Mouse (Mus musculus): ENCODE data around the gene Tctex1d2. TPM values are rescaled to one million over a fixed set of nuclear protein-coding genes. Genes with fewer than 3 reads are reported as not detected.

The Tctex1d2 gene
- polyA plus RNA-seq, 1 experiment, result 12.0 TPM

DNA sequence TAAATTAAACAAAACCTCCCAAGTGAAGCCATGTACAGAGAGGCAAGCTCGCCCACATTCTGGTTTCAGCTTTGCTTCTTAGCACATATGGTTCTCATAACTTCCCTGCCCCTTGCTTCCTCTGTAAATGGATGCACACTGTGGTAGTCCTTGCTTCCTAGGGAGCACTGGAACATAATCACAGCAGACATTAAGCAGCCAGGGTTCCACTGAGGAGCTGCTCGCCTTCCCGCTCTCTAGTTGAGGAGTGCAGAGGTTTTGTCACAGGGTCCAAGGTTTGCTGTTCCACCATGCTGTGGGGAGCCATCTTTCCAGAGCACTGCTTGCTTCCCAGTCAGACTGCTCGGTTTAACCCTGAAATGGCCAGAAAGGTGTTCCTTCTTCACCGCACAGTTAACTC lies 35.1 kb downstream of the Tctex1d2 start:
- Histone ChIP-seq H3K36me3 (ENCODE audit: control insufficient read depth, insufficient read depth, low read length) (no peaks in the 10 kb centered on the region; the same call in 1 of the 2 replicates), H3K27me3 (replicated peaks; ENCODE audit: control insufficient read depth, insufficient read depth, low read length) (no peaks in the 10 kb centered on the region), H3K27ac (ENCODE audit: insufficient read depth, low read depth, low read length) (no peak overlapping the region), H3K4me3 (ENCODE audit: insufficient read depth, low read depth, low read length) (no peak overlapping the region), H3K4me1 (ENCODE audit: control insufficient read depth, insufficient read depth, low read length) (peaks cover 15% of the 10 kb centered on the region; the same call in 1 of the 2 replicates)
- TF ChIP-seq POLR2A (IDR thresholded peaks at IDR 0.05; ENCODE audit: low read depth, low read length) (no peak), CTCF (conservative IDR thresholded peaks at IDR 0.05; ENCODE audit: insufficient read depth, insufficient read length, low read depth, low read length) (no peak)
- WGBS, result 92% methylated on average over 5 of the region's 5 CpGs
- no peak for DNase-seq

DNA sequence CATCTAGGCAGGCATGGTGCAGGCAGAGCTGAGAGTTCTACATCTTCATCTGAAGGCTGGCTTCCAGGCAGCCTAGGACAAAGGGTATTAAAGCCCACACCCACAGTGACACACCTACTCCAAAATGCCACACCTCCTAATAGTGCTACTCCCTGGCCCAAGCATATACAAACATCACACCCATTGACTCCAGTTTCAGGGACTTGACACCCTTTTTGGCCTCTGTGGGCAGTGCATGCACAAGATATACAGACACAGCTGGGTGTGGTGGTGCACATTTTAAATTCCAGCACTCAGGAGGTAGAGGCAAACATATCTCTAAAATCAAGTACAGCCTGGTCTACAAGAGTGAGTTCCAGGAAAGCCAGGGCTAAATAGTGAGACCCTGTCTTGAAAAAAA lies 36.6 kb downstream of the Tctex1d2 start:
- Histone ChIP-seq H3K27me3 (replicated peaks; ENCODE audit: control insufficient read depth, insufficient read depth, low read length) (no peaks in the 10 kb centered on the region), H3K4me3 (ENCODE audit: insufficient read depth, low read depth, low read length) (no peak overlapping the region), H3K27ac (ENCODE audit: insufficient read depth, low read depth, low read length) (no peak overlapping the region), H3K36me3 (ENCODE audit: control insufficient read depth, insufficient read depth, low read length) (no peaks in the 10 kb centered on the region; the same call in 1 of the 2 replicates), H3K4me1 (ENCODE audit: control insufficient read depth, insufficient read depth, low read length) (peaks cover 11% of the 10 kb centered on the region; the same call in 1 of the 2 replicates)
- TF ChIP-seq CTCF (conservative IDR thresholded peaks at IDR 0.05; ENCODE audit: insufficient read depth, insufficient read length, low read depth, low read length), result no peak
- TF ChIP-seq POLR2A (IDR thresholded peaks at IDR 0.05; ENCODE audit: low read depth, low read length), result no peak
- DNase-seq, result no peak

DNA sequence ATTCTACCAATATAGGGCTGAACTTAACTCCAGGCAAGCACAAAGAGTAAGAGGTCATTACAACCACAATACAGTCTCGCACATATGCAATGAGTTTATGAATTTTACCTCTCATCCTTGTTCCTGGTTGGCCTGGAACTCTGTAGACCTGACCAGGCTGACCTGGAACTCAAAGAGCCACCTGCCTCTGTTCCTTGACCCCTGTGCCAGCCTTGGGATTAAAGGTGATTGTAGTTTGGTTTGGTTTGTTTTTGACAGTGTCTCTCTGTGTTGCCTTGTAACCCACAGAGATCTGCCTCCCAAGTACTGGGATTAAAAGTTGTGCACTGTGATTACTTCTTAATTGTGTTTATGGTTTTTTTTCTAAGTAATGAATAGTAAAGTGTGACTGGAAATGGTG lies 37.3 kb downstream of the Tctex1d2 start:
- Histone ChIP-seq H3K27ac (ENCODE audit: insufficient read depth, low read depth, low read length) (no peak overlapping the region), H3K4me1 (ENCODE audit: control insufficient read depth, insufficient read depth, low read length) (peaks cover 8% of the 10 kb centered on the region; the same call in 1 of the 2 replicates), H3K4me3 (ENCODE audit: insufficient read depth, low read depth, low read length) (no peak overlapping the region), H3K36me3 (ENCODE audit: control insufficient read depth, insufficient read depth, low read length) (no peaks in the 10 kb centered on the region; the same call in 1 of the 2 replicates), H3K27me3 (replicated peaks; ENCODE audit: control insufficient read depth, insufficient read depth, low read length) (no peaks in the 10 kb centered on the region)
- 70% methylated on average over 1 of the region's 1 CpGs for WGBS
- no peak for TF ChIP-seq POLR2A (IDR thresholded peaks at IDR 0.05; ENCODE audit: low read depth, low read length)
- TF ChIP-seq CTCF (conservative IDR thresholded peaks at IDR 0.05; ENCODE audit: insufficient read depth, insufficient read length, low read depth, low read length), result no peak
- peak; percentile 60 for DNase-seq

DNA sequence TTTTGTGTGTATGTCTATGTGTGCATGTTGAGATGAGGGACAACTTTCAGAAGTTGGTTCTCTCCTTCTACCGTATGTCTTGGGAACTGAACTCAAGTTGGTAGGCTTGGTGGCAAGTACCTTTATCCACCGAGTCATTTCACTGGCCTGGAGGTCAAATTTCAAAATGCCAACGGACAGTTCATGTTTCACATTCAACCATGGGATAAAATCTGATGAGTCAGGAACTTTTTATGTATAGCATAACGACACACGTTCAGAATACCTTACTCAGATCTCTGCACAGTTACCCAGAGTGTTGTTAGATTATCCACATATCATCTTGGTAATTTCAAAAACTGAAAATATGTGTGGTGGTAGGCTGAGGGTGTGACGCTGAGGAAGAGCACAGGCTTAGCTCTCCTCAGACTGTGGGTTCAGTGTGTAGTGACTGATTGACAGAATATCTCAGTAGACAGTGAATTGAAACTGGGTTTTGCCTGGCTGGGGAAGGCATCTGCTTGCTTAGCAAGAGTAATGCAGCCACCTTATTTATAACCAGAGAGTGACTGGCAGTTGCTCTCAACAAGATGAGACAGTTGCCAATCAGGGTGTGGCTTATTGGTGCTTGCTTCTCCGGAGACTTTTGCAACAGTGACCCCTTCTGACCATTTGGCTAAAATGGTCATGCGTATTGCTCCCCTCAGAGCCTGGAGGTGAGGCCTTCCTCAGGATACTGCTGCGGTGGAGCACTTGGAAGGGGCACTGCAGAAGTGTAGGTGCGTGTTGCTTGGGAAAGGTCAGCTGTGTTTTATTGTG lies 38.3 kb downstream of the Tctex1d2 start:
- Histone ChIP-seq H3K4me3 (ENCODE audit: insufficient read depth, low read depth, low read length) (no peak overlapping the region), H3K27me3 (replicated peaks; ENCODE audit: control insufficient read depth, insufficient read depth, low read length) (no peaks in the 10 kb centered on the region), H3K4me1 (ENCODE audit: control insufficient read depth, insufficient read depth, low read length) (0 out of 2 replicates have a peak, but pooled peaks cover under 1% of the 10 kb centered on the region), H3K36me3 (ENCODE audit: control insufficient read depth, insufficient read depth, low read length) (peaks cover 1% of the 10 kb centered on the region; the same call in 1 of the 2 replicates), H3K27ac (ENCODE audit: insufficient read depth, low read depth, low read length) (no peak overlapping the region)
- no peak for TF ChIP-seq POLR2A (IDR thresholded peaks at IDR 0.05; ENCODE audit: low read depth, low read length)
- peak; percentile 78 for TF ChIP-seq CTCF (conservative IDR thresholded peaks at IDR 0.05; ENCODE audit: insufficient read depth, insufficient read length, low read depth, low read length)
- 42% methylated on average over 10 of the region's 10 CpGs for WGBS
- DNase-seq, result peak; percentile 91

DNA sequence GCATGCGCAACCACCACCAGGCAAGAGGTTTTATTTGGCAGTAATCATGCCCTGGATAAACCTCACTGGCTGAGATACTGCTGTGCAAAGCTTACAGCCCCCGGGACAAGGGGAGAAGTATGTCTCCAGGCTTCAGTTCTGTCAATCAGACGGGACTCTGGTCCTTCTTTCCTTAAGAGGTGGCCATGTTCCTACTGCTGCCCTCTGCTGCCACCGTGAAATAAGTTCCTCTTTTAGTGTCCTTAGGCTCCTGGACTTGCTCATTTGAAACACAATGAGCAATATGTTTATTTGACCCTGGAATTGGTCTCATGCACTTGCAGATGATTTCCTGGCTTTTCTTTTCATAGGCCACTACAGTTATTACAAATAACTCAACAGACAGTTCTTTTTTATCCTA lies 41.0 kb downstream of the Tctex1d2 start:
- no peak for DNase-seq
- H3K27me3 ChIP-seq (replicated peaks; ENCODE audit: control insufficient read depth, insufficient read depth, low read length), result no peaks in the 10 kb centered on the region
- TF ChIP-seq POLR2A (IDR thresholded peaks at IDR 0.05; ENCODE audit: low read depth, low read length) (no peak), CTCF (conservative IDR thresholded peaks at IDR 0.05; ENCODE audit: insufficient read depth, insufficient read length, low read depth, low read length) (peak; percentile 32; the same call in 1 of the 2 replicates)
- H3K4me1 ChIP-seq (ENCODE audit: control insufficient read depth, insufficient read depth, low read length), result no peaks in the 10 kb centered on the region
- H3K36me3 ChIP-seq (ENCODE audit: control insufficient read depth, insufficient read depth, low read length), result peaks cover 3% of the 10 kb centered on the region
- no peak overlapping the region for H3K27ac ChIP-seq (ENCODE audit: insufficient read depth, low read depth, low read length)
- no peak overlapping the region for H3K4me3 ChIP-seq (ENCODE audit: insufficient read depth, low read depth, low read length)
- 64% methylated on average over 4 of the region's 4 CpGs for WGBS

DNA sequence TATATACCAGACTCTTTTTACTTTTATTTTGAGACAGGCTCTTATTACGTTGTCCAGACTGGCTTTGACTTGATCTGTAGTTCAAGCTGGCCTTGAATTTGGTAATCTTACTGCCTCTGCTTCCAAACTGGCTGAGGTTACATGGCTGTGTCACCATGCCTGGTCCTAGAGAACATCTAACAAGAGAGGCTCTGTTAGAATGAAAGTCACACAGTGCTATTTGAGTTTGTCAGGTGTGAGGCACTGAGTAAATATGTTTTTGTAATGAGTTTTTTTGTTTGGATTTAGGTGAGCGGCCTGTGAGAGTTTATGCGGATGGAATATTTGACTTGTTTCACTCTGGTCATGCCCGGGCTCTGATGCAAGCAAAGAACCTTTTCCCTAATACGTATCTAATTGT lies 42.2 kb downstream of the Tctex1d2 start:
- H3K4me1 ChIP-seq (ENCODE audit: control insufficient read depth, insufficient read depth, low read length), result no peaks in the 10 kb centered on the region
- no peak for DNase-seq
- no peak overlapping the region for H3K4me3 ChIP-seq (ENCODE audit: insufficient read depth, low read depth, low read length)
- WGBS, result 90% methylated on average over 5 of the region's 5 CpGs
- H3K36me3 ChIP-seq (ENCODE audit: control insufficient read depth, insufficient read depth, low read length), result peaks cover 3% of the 10 kb centered on the region
- TF ChIP-seq POLR2A (IDR thresholded peaks at IDR 0.05; ENCODE audit: low read depth, low read length) (no peak), CTCF (conservative IDR thresholded peaks at IDR 0.05; ENCODE audit: insufficient read depth, insufficient read length, low read depth, low read length) (no peak)
- no peak overlapping the region for H3K27ac ChIP-seq (ENCODE audit: insufficient read depth, low read depth, low read length)
- H3K27me3 ChIP-seq (replicated peaks; ENCODE audit: control insufficient read depth, insufficient read depth, low read length), result no peaks in the 10 kb centered on the region

DNA sequence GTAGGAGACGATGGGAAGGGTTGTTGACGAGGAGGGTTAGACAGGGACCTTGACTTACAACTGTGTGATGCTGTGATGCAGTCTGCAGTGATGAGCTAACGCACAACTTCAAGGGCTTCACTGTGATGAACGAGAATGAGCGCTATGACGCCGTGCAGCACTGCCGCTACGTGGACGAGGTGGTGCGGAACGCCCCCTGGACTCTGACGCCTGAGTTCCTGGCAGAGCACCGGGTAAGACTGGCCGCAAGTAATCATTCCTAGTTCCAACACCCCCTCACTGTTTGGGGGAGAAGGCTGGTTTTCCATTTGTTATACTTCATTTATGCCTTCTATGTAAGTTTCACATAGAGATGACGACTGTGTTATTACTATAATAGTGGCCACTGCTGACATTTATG lies 43.4 kb downstream of the Tctex1d2 start:
- WGBS, result 86% methylated on average over 16 of the region's 16 CpGs
- TF ChIP-seq CTCF (conservative IDR thresholded peaks at IDR 0.05; ENCODE audit: insufficient read depth, insufficient read length, low read depth, low read length) (no peak), POLR2A (IDR thresholded peaks at IDR 0.05; ENCODE audit: low read depth, low read length) (no peak)
- Histone ChIP-seq H3K27me3 (replicated peaks; ENCODE audit: control insufficient read depth, insufficient read depth, low read length) (no peaks in the 10 kb centered on the region), H3K4me1 (ENCODE audit: control insufficient read depth, insufficient read depth, low read length) (no peaks in the 10 kb centered on the region), H3K27ac (ENCODE audit: insufficient read depth, low read depth, low read length) (no peak overlapping the region), H3K4me3 (ENCODE audit: insufficient read depth, low read depth, low read length) (no peak overlapping the region), H3K36me3 (ENCODE audit: control insufficient read depth, insufficient read depth, low read length) (peaks cover 3% of the 10 kb centered on the region)
- no peak for DNase-seq

Data from kidney, adult 2 months (tissue).